Mouse (Mus musculus): ENCODE data around the gene Cox20. TPM values are rescaled to one million over a fixed set of nuclear protein-coding genes. Genes with fewer than 3 reads are reported as not detected.

The Cox20 gene
- polyA plus RNA-seq, 1 experiment from 2014 or later: 122 TPM

DNA sequence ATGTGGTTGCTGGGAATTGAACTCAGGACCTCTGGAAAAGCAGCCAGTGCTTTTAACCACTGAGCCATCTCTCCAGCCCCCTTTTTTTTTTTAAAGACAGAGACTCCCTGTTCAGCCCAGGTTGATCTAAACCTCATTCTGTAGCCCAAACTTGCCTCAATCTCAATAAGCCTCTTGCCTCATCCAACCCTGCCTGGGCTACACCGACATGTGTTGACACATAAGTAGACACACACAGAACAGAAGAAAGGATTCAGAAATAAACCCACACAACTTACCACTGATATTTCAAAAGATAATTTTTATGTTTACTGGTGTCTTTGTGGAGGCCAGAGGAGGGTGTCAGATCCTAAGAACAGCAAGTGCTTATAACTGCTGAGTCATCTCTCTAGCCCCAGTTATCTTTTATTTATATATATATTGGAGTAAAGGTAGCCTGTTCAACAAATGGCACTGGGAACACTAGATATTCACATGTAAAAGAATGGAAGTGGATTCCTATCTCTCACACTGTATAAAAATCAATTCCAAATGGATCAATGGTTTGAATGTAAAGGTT, 5.8 kb upstream of the Cox20 start:
- no peak overlapping the region for H3K27ac ChIP-seq
- H3K36me3 ChIP-seq (ENCODE audit: inconsistent target): no peaks in the 10 kb centered on the region
- 53% methylated on average over 1 of the region's 1 CpGs for WGBS (ENCODE audit: missing documents)

DNA sequence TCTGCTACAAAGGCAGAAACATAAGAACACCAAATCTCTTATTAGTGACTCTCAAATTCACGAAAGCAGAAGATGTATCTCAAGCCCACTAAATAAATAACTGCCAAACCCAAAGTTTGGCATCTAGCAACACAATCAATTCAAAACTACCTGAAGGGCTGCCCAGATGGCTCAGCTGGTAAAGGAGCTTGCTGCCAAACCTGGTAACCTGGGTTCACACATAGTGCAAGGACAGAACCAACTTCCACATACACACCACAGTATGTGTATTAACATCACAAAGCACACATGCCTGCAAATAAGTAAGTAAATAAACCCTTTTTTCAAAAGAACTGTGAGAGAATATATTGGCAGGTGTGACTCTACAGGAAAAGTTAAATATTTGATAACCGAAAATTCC, 4.7 kb upstream of the Cox20 start:
- no peak overlapping the region for H3K27ac ChIP-seq
- no peaks in the 10 kb centered on the region for H3K36me3 ChIP-seq (ENCODE audit: inconsistent target)
- WGBS (ENCODE audit: missing documents): 100% methylated on average over 2 of the region's 2 CpGs
- H3K4me3 ChIP-seq (ENCODE audit: inconsistent target): no peak overlapping the region
- no peaks in the 10 kb centered on the region for H3K79me2 ChIP-seq (ENCODE audit: inconsistent target)

More for the DNA sequence above, 5.8 kb upstream of the Cox20 start:
- no peak overlapping the region for H3K4me3 ChIP-seq (ENCODE audit: inconsistent target)
- no peaks in the 10 kb centered on the region for H3K79me2 ChIP-seq (ENCODE audit: inconsistent target)

DNA sequence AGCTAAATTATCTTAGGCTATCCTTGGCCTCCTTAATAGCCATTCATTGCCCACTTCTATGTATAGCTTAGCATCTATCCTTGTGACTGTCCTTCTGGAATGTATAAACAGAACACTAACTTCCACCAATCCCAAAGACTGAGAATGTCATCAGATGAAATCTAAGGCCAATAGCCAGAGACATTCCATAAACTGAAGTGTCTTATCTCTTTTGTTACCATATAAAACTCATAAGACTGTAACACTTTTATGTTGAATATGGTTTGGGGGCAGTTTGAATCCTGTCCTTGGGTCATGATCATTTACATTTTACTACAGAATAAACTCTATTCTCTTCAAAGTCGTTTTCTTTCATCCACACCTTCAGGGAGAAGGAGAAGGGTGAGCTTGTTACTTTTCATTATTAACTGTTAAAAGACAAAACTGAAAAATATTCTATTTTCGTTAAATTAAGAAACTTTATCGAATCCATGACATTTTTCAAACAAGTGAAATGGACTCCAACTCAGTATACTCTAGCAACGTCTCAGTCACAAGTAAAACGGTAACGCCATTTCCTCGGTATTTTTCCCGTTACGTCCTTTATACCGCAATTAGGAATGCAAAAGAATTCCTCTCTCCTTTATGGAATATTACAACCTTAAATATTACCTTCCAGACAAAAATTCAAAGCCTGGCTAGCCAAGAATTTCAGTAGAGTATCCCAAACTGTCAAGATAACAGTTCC, 1.5 kb upstream of the Cox20 start:
- Histone ChIP-seq H3K79me2 (ENCODE audit: inconsistent target) (peaks cover 28% of the 10 kb centered on the region), H3K36me3 (ENCODE audit: inconsistent target) (0 out of 2 replicates have a peak, but pooled peaks cover 7% of the 10 kb centered on the region), H3K27ac (peak overlapping the region; percentile 95), H3K4me3 (ENCODE audit: inconsistent target) (peak overlapping the region; percentile 69)
- 20% methylated on average over 10 of the region's 10 CpGs for WGBS (ENCODE audit: missing documents)

DNA sequence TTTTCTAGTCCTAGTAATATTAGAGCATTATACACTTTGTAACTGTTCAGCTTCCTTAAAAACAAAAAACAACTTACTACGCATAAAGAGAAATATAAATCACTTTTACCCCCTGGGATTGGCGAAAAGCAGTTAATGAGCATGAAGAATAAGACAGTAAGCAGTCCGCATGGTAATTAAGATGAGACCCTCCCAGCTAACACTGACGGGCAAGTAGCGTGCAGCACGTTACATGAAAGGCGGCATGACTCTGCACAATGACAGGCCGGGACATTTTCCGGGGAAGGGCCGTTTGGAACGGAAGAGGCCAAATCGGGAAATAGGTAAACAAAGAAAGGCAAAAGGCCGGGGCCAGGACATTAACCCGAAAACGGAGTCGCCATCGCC, 935 bp upstream of the Cox20 start:
- Histone ChIP-seq H3K79me2 (ENCODE audit: inconsistent target) (peaks cover 34% of the 10 kb centered on the region), H3K4me3 (ENCODE audit: inconsistent target) (peak overlapping the region; percentile 69), H3K36me3 (ENCODE audit: inconsistent target) (peaks cover 12% of the 10 kb centered on the region; the same call in 1 of the 2 replicates), H3K27ac (peak overlapping the region; percentile 95)
- WGBS (ENCODE audit: missing documents): under 1% methylated on average over 17 of the region's 17 CpGs

DNA sequence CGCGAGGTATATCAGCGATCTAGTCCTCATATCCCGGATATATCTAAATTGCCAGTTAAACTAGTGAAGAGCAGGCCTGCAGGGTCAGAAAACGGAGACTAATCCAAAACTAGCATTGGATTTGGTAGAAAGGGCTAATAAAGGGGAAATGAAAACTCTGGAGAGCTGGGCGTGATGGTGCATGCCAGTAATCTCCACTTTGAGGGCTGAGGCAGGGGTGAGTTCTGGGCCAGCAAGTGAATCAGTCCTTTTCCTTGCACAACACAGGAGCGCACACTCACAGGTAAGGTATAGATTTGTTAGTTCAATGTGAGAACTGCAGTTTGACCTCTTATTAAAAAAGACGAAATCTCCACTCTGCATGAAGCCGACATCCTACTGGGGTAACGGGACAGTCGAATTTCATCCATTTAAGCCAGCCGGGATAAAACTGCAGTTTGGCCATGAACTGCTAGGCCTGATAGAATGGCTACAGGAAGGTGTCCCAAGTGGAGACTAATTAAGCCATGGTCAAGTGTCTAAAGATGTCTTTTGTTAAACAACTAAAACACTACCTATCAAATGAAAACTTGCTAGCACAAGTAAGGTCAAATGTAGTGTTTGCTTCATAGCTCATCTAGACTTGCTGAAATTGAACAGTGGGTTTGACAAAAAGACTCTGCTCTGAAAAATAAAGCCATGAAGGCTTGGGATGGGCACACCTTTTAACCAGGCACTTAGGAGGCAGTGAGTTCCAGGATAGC, 536 bp downstream of the Cox20 start:
- peak overlapping the region; percentile 69 for H3K4me3 ChIP-seq (ENCODE audit: inconsistent target)
- under 1% methylated on average over 8 of the region's 12 CpGs for WGBS (ENCODE audit: missing documents)
- peak overlapping the region; percentile 95 for H3K27ac ChIP-seq
- peaks cover 48% of the 10 kb centered on the region for H3K79me2 ChIP-seq (ENCODE audit: inconsistent target)
- H3K36me3 ChIP-seq (ENCODE audit: inconsistent target): peaks cover 23% of the 10 kb centered on the region

DNA sequence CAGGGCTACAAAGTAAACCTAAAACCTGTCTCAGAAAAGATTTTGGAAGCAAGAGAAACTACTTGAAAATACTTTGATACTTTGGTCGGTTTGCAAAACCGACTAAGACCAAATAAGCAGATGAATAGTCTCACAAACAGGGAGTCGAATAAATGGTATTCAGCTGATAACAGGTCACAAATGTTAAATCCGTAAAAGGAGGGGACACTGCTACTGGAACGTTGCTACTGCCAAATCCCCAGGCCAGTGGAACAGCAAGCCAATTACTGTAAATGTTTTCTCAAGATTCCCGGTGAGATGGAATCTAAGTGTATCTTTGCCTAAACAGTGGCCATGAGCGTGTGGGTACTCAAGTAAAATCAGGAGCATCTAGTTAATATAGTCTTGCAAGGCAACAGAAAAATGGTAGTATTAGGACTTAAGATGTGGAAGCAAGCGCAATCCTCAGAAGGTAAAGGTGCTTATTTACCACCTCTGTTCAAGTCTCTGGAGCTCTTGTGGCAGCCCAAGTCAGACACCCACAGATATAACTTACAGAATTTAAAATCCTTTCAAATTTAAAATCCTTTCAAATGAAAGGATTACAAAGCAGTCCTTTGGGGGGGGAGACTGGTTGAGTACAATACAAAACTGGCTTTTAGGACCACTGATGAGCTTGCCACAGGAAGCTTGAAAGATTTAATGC, 1.2 kb downstream of the Cox20 start:
- WGBS (ENCODE audit: missing documents): 23% methylated on average over 8 of the region's 8 CpGs
- H3K27ac ChIP-seq: peak overlapping the region; percentile 95
- peaks cover 55% of the 10 kb centered on the region for H3K79me2 ChIP-seq (ENCODE audit: inconsistent target)
- H3K36me3 ChIP-seq (ENCODE audit: inconsistent target): peaks cover 23% of the 10 kb centered on the region
- peak overlapping the region; percentile 69 for H3K4me3 ChIP-seq (ENCODE audit: inconsistent target)

DNA sequence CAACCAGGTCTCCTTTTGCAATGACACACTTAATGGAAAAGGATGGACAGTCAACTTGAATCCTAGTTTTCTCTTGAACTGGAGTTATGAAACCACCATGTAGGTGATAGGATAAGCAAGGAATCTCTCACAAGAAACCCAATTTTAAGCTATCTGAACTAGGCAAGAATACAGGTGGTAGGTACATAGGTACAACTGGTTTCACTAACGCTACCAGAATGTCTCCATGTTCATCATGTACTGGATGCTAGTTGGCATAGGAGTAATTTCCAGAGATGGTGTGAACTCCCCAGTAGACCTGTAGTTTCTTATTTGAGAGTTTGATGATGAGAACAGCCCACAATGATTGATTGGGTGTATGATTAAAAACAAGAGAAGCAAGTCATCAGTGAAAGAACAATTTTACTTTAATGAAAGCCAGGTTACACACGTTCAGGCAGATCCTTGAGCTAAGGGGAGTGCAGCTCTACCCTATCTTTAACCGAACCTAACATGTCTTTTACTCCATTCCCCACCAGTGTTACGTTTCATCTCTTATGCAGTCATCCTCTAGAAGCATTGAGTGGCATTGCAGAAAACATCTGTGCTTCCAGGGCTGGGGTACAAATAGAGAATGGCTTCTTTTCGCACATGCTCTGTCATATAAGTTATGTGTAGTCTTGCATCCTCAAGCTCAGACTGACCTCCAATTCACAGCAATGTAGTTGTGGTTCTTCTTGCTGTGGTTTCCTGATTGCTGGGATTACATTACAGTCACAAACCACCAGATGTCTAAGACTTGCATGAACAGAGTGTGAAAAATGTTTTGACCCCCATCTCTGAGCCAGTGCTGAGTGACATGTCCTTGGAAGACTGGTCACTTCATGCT, 2.0 kb downstream of the Cox20 start:
- Histone ChIP-seq H3K27ac (no peak overlapping the region), H3K4me3 (ENCODE audit: inconsistent target) (no peak overlapping the region; the same call in 1 of the 2 replicates), H3K36me3 (ENCODE audit: inconsistent target) (peaks cover 27% of the 10 kb centered on the region), H3K79me2 (ENCODE audit: inconsistent target) (peaks cover 63% of the 10 kb centered on the region)
- 42% methylated on average over 5 of the region's 5 CpGs for WGBS (ENCODE audit: missing documents)

DNA sequence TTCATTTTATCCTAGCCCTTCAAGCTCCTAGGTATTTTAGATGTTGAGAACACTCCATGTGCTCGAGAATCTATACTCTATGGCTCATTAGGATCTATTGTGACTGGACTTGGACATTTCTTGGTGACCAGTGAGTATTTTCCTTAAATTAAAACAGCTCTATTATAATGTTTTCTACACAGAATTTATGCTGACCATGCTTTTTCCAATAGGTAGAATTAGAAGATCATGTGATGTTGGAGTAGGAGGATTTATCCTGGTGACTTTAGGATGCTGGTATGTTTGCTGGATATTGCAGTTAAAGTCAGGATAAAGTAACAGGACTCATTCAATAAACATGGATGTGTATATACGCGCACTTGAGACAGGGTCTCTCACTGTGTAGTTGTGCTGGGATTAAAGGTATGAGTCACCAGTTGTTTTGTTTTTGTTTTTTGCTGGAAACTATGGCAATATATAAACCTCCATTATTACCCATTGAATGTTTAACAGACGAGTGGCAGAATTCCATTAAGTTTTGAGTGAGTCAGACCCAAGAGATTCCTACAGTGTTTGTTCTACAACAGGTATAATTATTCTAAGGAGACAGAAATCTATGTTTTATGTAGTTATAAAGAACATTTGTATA, 2.9 kb downstream of the Cox20 start:
- 78% methylated on average over 4 of the region's 4 CpGs for WGBS (ENCODE audit: missing documents)
- Histone ChIP-seq H3K4me3 (ENCODE audit: inconsistent target) (no peak overlapping the region), H3K36me3 (ENCODE audit: inconsistent target) (peaks cover 35% of the 10 kb centered on the region), H3K27ac (no peak overlapping the region), H3K79me2 (ENCODE audit: inconsistent target) (peaks cover 72% of the 10 kb centered on the region)

DNA sequence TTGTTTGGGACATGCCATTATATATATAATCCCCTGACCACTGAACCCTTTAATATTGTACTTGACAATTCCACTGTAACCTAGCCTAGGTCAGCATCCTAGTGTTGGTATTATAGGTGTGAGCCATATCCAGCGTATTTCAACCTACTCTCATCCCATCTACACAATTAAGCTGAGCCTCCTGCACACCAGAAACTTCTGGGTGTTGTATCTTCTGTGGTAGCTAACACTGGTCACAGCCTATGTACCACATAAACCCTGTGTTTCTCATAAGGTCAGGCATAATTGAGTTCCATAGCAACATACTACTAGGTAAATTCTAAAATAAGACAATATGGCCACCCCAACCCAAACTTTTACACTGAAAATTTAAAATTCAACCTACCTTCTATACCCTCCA, 4.3 kb downstream of the Cox20 start:
- no peak overlapping the region for H3K4me3 ChIP-seq (ENCODE audit: inconsistent target)
- WGBS (ENCODE audit: missing documents): 91% methylated on average over 1 of the region's 1 CpGs
- H3K27ac ChIP-seq: no peak overlapping the region
- peaks cover 48% of the 10 kb centered on the region for H3K36me3 ChIP-seq (ENCODE audit: inconsistent target)
- peaks cover 86% of the 10 kb centered on the region for H3K79me2 ChIP-seq (ENCODE audit: inconsistent target)

DNA sequence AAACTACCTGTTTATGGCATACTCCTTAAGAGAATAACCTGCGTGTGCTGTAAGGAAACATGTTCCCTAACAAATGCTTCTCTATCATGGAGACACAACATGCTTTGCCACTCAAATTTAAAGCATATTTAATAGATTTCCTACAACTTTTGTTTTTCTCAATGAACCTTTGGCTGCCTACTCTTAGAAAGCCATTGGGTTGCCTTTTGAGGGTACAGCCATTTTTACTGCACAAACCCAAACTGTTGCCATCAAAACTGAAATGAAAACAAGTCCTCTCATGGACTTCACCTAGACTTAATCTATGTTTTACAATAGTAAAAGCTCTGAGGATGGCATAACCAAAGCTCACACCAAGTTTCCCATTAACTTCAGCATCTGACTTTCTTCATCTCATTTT, 5.6 kb downstream of the Cox20 start:
- peaks cover 54% of the 10 kb centered on the region for H3K36me3 ChIP-seq (ENCODE audit: inconsistent target)
- WGBS (ENCODE audit: missing documents): 92% methylated on average over 1 of the region's 1 CpGs
- no peak overlapping the region for H3K4me3 ChIP-seq (ENCODE audit: inconsistent target)
- peaks cover 99% of the 10 kb centered on the region for H3K79me2 ChIP-seq (ENCODE audit: inconsistent target)
- no peak overlapping the region for H3K27ac ChIP-seq

DNA sequence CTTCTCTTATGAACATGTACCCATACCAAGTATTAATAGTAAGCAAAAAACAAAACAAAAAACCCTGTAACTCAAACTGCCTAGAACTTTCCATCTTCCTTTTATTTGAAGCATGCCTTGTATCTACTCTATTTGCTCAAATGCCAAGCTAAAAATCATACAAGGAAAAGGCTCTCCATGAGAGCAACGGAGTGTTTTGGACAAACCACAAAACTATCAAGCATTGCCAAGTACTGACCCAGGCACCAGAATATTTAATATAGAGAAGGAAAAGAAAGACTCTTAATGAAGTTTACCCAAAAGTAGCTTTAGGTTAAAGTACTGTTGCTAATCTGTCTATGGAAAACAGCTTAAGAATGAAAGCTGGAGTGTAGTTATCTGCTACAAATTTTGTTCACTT, 7.4 kb downstream of the Cox20 start:
- H3K36me3 ChIP-seq (ENCODE audit: inconsistent target): peaks cover 70% of the 10 kb centered on the region
- no peak overlapping the region for H3K27ac ChIP-seq
- H3K79me2 ChIP-seq (ENCODE audit: inconsistent target): peaks cover 100% of the 10 kb centered on the region
- H3K4me3 ChIP-seq (ENCODE audit: inconsistent target): no peak overlapping the region
- 100% methylated on average over 1 of the region's 1 CpGs for WGBS (ENCODE audit: missing documents)

DNA sequence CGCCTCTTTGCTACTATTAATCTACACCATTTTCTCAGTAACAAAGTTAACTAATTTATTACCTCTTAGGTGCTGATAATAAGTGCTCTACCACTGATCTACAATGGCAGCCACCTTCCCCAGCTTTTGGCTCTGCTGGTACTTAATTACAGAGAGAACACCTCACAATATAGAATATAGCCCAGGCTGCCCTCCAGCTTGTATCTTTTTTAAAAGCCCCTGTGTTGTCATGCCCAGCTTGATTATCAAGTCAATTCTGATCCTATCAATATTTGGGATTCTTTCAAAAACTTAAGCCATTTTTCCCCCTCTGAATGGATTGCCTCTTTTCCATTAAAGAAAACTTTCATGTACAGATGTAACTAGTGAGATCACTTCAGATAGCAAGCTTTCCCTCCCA, 8.0 kb downstream of the Cox20 start:
- peaks cover 100% of the 10 kb centered on the region for H3K79me2 ChIP-seq (ENCODE audit: inconsistent target)
- peaks cover 74% of the 10 kb centered on the region for H3K36me3 ChIP-seq (ENCODE audit: inconsistent target)
- no peak overlapping the region for H3K4me3 ChIP-seq (ENCODE audit: inconsistent target)
- H3K27ac ChIP-seq: no peak overlapping the region
- WGBS (ENCODE audit: missing documents): 89% methylated on average over 1 of the region's 1 CpGs

DNA sequence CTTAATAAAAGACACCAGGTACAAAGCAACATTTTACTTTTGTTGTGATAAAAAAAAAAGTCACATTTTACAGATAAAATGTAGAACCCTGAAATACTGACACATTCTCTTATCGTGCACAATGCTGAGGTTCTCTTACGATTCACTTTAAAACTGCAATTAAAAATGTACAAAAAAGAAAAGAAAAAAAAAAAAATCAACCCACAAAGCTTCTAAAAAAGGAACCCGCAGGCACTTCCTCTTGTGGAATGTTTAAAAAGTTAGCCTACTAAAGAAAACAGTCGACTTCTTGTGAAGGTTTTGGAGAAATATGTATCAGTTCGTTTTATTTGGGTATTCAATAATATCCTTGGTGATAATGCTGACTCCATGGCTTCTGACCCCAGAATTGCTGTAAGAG, 10.1 kb downstream of the Cox20 start:
- H3K4me3 ChIP-seq (ENCODE audit: inconsistent target): no peak overlapping the region
- peaks cover 100% of the 10 kb centered on the region for H3K79me2 ChIP-seq (ENCODE audit: inconsistent target)
- WGBS (ENCODE audit: missing documents): 0% methylated on average over 5 of the region's 5 CpGs
- peak overlapping the region; percentile 25 for H3K27ac ChIP-seq
- H3K36me3 ChIP-seq (ENCODE audit: inconsistent target): peaks cover 62% of the 10 kb centered on the region

Data from macrophage (primary cell).